Mouse (Mus musculus) embryonic facial prominence, embryonic 14.5 days (tissue): Measurements from ENCODE around the gene Trim63. TPM values are rescaled to one million over a fixed set of nuclear protein-coding genes. Genes with fewer than 3 reads are reported as not detected.

ENCODE experiments used
- ATAC-seq: fragments of 200-750 bp; cut with Nextera tagmentation; 2 replicates; pipeline ENCODE4 v1.8.0; 2017; ENCODE audit warnings: low read depth, moderate number of reproducible peaks, moderate TSS enrichment
- DNase-seq: peaks from one replicate; pipeline ENCODE4 v3.0.0-alpha.2; 2015; ENCODE audit warnings: low spot score
- H3K27ac ChIP-seq: fragments of 300-500 bp; sonication (generic); replicated peaks from 2 replicates; pipeline ENCODE4 v1.5.1; 2014; ENCODE audit warnings: low read depth, mild to moderate bottlenecking, low read length, moderate library complexity
- H3K27me3 ChIP-seq: fragments of 300-500 bp; sonication (generic); replicated peaks from 2 replicates; pipeline ENCODE4 v1.6.1; 2014; ENCODE audit warnings: low read length; ENCODE audit not compliant: control insufficient read depth, insufficient read depth
- H3K36me3 ChIP-seq: fragments of 300-500 bp; sonication (generic); 2 replicates; pipeline ENCODE4 v1.6.1; 2014; ENCODE audit warnings: low read length, mixed read lengths; ENCODE audit not compliant: control insufficient read depth, insufficient read depth
- H3K4me1 ChIP-seq: fragments of 300-500 bp; sonication (generic); 2 replicates; pipeline ENCODE4 v1.6.1; 2014; ENCODE audit warnings: antibody characterized with exemption, low read length; ENCODE audit not compliant: control insufficient read depth, insufficient read depth
- H3K4me2 ChIP-seq: fragments of 300-500 bp; sonication (generic); 2 replicates; pipeline ENCODE4 v1.6.1; 2014; ENCODE audit warnings: low read depth, mild to moderate bottlenecking, low read length, moderate library complexity, mixed read lengths
- H3K4me3 ChIP-seq: fragments of 300-500 bp; sonication (generic); 2 replicates; pipeline ENCODE4 v1.5.1; 2014; ENCODE audit warnings: low read depth, mild to moderate bottlenecking, low read length
- H3K9ac ChIP-seq: fragments of 300-500 bp; sonication (generic); 2 replicates; pipeline ENCODE4 v1.6.1; 2014; ENCODE audit warnings: low read depth, mild to moderate bottlenecking, low read length, moderate library complexity, mixed read lengths
- H3K9me3 ChIP-seq: fragments of 300-500 bp; sonication (generic); 2 replicates; pipeline ENCODE4 v1.6.1; 2016; ENCODE audit warnings: low read length; ENCODE audit not compliant: control insufficient read depth
- WGBS: fragments of 180-500 bp; shearing (Covaris S2); extraction: QIAGEN DNeasy Blood & Tissue Kit; methylation state at CpG from one replicate; pipeline ENCODE4 v1.1.7; 2014; 5-methylcytosine and 5-hydroxymethylcytosine counted together
- polyA plus RNA-seq: library from polyadenylated mRNA; unstranded; fragments of >200 nt; fragmentation: Nextera tagmentation; extraction: Ambion mirVana; gene quantifications from 2 replicates; pipeline ENCODE4 v1.2.1, GENCODE M21; 2014

Gene Trim63
- polyA plus RNA-seq, 1 experiment from 2014 or later: 2.5 TPM

- H3K9me3 ChIP-seq: no peaks in the 10 kb centered on the region
- ATAC-seq (no peak), DNase-seq (no peak)
- H3K4me1 ChIP-seq: no peaks in the 10 kb centered on the region
- no peak overlapping the region for H3K4me2 ChIP-seq
- H3K4me3 ChIP-seq: no peak overlapping the region
- 88% methylated on average over 4 of the region's 4 CpGs for WGBS
- no peaks in the 10 kb centered on the region for H3K36me3 ChIP-seq
- H3K27ac ChIP-seq: no peak overlapping the region
- H3K27me3 ChIP-seq: no peaks in the 10 kb centered on the region; the same call in 1 of the 2 replicates
- H3K9ac ChIP-seq: no peak overlapping the region
These were observed 18.4 kb upstream of the Trim63 start for GRCm38 (mm10) chr4:134296523-134296922.

DNA sequence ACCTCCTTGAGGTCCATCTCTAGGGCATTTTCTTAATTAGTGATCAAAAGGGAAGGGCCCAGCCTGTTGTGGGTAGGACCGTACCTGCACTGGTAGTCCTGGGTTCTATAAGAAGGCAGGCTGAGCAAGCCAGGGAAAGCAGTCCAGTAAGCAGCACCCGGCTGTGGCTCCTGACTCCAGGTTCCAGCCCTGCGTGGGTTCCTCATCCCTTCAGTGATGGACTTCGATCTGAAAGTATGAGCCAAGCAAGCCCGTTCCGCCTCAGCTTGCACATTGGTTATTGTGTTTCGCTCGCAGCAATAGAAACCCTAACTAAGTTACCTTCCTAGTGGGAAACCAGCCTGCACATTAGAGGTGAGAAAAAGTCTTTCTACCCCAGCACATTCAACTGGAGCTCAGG, 17.6 kb upstream of the Trim63 start:
- no peak for ATAC-seq
- no peaks in the 10 kb centered on the region; the same call in 1 of the 2 replicates for H3K27me3 ChIP-seq
- H3K9ac ChIP-seq: no peak overlapping the region
- no peak for DNase-seq
- H3K27ac ChIP-seq: no peak overlapping the region
- 89% methylated on average over 8 of the region's 8 CpGs for WGBS
- H3K9me3 ChIP-seq: no peaks in the 10 kb centered on the region
- H3K4me2 ChIP-seq: no peak overlapping the region
- H3K4me1 ChIP-seq: no peaks in the 10 kb centered on the region
- no peak overlapping the region for H3K4me3 ChIP-seq
- H3K36me3 ChIP-seq: no peaks in the 10 kb centered on the region

- Histone ChIP-seq H3K4me3 (no peak overlapping the region), H3K27ac (no peak overlapping the region), H3K9ac (no peak overlapping the region), H3K9me3 (no peaks in the 10 kb centered on the region), H3K36me3 (no peaks in the 10 kb centered on the region), H3K4me2 (no peak overlapping the region), H3K27me3 (no peaks in the 10 kb centered on the region; the same call in 1 of the 2 replicates), H3K4me1 (no peaks in the 10 kb centered on the region)
- 73% methylated on average over 18 of the region's 19 CpGs for WGBS
- ATAC-seq (no peak), DNase-seq (no peak)
These were observed 16.1 kb upstream of the Trim63 start for GRCm38 (mm10) chr4:134298626-134299497.

- WGBS: 45% methylated on average over 4 of the region's 4 CpGs
- ATAC-seq (no peak), DNase-seq (no peak)
- Histone ChIP-seq H3K27ac (no peak overlapping the region), H3K4me3 (no peak overlapping the region), H3K4me2 (no peak overlapping the region), H3K27me3 (no peaks in the 10 kb centered on the region), H3K9me3 (no peaks in the 10 kb centered on the region), H3K9ac (no peak overlapping the region), H3K4me1 (no peaks in the 10 kb centered on the region), H3K36me3 (no peaks in the 10 kb centered on the region)
These were observed 15.5 kb upstream of the Trim63 start for GRCm38 (mm10) chr4:134299498-134299810.

DNA sequence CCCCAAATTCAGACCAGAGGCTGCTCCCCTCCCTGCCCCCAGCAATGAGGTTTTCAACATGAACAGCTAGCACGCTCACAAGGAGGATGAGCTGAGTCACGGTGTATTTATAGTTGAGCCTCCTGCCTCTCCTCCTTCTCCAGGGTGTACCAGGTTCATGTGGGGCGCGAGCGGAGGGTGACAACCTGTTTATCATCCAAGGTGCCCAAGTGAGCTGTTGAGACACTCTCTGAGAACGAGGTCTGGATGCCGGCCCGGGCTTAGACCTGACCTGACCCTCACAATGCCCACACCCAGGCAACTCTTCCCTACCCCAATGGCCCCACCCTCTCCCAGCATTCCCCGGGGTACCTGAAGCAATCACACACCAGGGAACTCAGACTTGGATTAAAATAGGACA, 14.6 kb upstream of the Trim63 start:
- Histone ChIP-seq H3K27ac (no peak overlapping the region), H3K4me3 (no peak overlapping the region), H3K9me3 (no peaks in the 10 kb centered on the region), H3K4me2 (no peak overlapping the region), H3K27me3 (no peaks in the 10 kb centered on the region), H3K9ac (no peak overlapping the region), H3K4me1 (no peaks in the 10 kb centered on the region), H3K36me3 (no peaks in the 10 kb centered on the region)
- no peak for ATAC-seq
- 75% methylated on average over 9 of the region's 9 CpGs for WGBS
- DNase-seq: no peak

- no peaks in the 10 kb centered on the region for H3K27me3 ChIP-seq
- peaks cover 2% of the 10 kb centered on the region; the same call in 1 of the 2 replicates for H3K4me1 ChIP-seq
- no peaks in the 10 kb centered on the region for H3K9me3 ChIP-seq
- H3K4me2 ChIP-seq: no peak overlapping the region
- no peak overlapping the region for H3K27ac ChIP-seq
- ATAC-seq: no peak
- WGBS: 76% methylated on average over 5 of the region's 5 CpGs
- no peaks in the 10 kb centered on the region for H3K36me3 ChIP-seq
- H3K9ac ChIP-seq: no peak overlapping the region
- H3K4me3 ChIP-seq: no peak overlapping the region
- DNase-seq: no peak
These were observed 12.8 kb upstream of the Trim63 start for GRCm38 (mm10) chr4:134302084-134302483.

- no peak overlapping the region for H3K9ac ChIP-seq
- ATAC-seq (no peak), DNase-seq (no peak)
- WGBS: 58% methylated on average over 2 of the region's 2 CpGs
- peaks cover 8% of the 10 kb centered on the region for H3K4me1 ChIP-seq
- peak overlapping the region; percentile 38; the same call in 1 of the 2 replicates for H3K4me2 ChIP-seq
- no peaks in the 10 kb centered on the region for H3K27me3 ChIP-seq
- no peaks in the 10 kb centered on the region for H3K9me3 ChIP-seq
- H3K36me3 ChIP-seq: no peaks in the 10 kb centered on the region
- H3K27ac ChIP-seq: no peak overlapping the region
- no peak overlapping the region for H3K4me3 ChIP-seq
These were observed 8.0 kb upstream of the Trim63 start for GRCm38 (mm10) chr4:134306963-134307362.

GRCm38 (mm10) chr4:134307367-134308072, 7.4 kb upstream of the Trim63 start:
- H3K27me3 ChIP-seq: no peaks in the 10 kb centered on the region
- ATAC-seq (peak; percentile 83; the same call in 1 of the 2 replicates), DNase-seq (peak; percentile 87)
- no peak overlapping the region for H3K9ac ChIP-seq
- 9% methylated on average over 12 of the region's 12 CpGs for WGBS
- no peaks in the 10 kb centered on the region for H3K9me3 ChIP-seq
- 0 out of 2 replicates have a peak overlapping the region, but pooled peaks have one; percentile 15 for H3K27ac ChIP-seq
- H3K4me2 ChIP-seq: peak overlapping the region; percentile 38
- H3K36me3 ChIP-seq: no peaks in the 10 kb centered on the region
- no peak overlapping the region for H3K4me3 ChIP-seq
- peaks cover 8% of the 10 kb centered on the region for H3K4me1 ChIP-seq
